Mouse (Mus musculus) bone marrow macrophage, adult 2 months (primary cell): ENCODE data around the gene Tbx2. TPM values are rescaled to one million over a fixed set of nuclear protein-coding genes. Genes with fewer than 3 reads are reported as not detected.

ENCODE experiments used
- H3K27ac ChIP-seq: 2 replicates; pipeline ENCODE4 v1.5.1; 2012; ENCODE audit warnings: low read depth, low read length; ENCODE audit not compliant: insufficient read depth
- H3K4me1 ChIP-seq: 2 replicates; pipeline ENCODE4 v1.6.1; 2012; ENCODE audit warnings: low read length; ENCODE audit not compliant: control insufficient read depth, insufficient read depth
- H3K4me3 ChIP-seq: 2 replicates; pipeline ENCODE4 v1.5.1; 2012; ENCODE audit warnings: mild to moderate bottlenecking, low read length, moderate library complexity; ENCODE audit not compliant: insufficient read depth
- CTCF ChIP-seq: IDR thresholded peaks from 2 replicates; pipeline ENCODE4 v1.5.1; 2012; ENCODE audit warnings: low read depth, mild to moderate bottlenecking, low read length, moderate library complexity
- POLR2A ChIP-seq: IDR thresholded peaks from 2 replicates; pipeline ENCODE4 v1.6.1; 2012; ENCODE audit warnings: mild to moderate bottlenecking, low read depth, low read length, borderline replicate concordance
- polyA plus RNA-seq: library from polyadenylated mRNA; stranded (reverse); fragments of >200 nt; gene quantifications from 2 replicates; pipeline ENCODE4 v1.2.4, GENCODE M21; 2012; ENCODE audit not compliant: missing spikeins, insufficient read depth, insufficient read length

The Tbx2 gene
- polyA plus RNA-seq, 1 experiment: 0.20 TPM

GRCm38 (mm10) chr11:85833081-85833521 is 750 bp downstream of the Tbx2 start:
- Histone ChIP-seq H3K4me3 (peak overlapping the region; percentile 49), H3K27ac (no peak overlapping the region), H3K4me1 (no peaks in the 10 kb centered on the region)
- TF ChIP-seq CTCF (no peak), POLR2A (no peak)

- TF ChIP-seq CTCF: no peak
- no peak for TF ChIP-seq POLR2A
- peak overlapping the region; percentile 49; the same call in 1 of the 2 replicates for H3K4me3 ChIP-seq
- no peaks in the 10 kb centered on the region for H3K4me1 ChIP-seq
- H3K27ac ChIP-seq: no peak overlapping the region
Measured at GRCm38 (mm10) chr11:85833761-85834385, 1.5 kb downstream of the Tbx2 start.

- H3K4me1 ChIP-seq: no peaks in the 10 kb centered on the region
- no peak overlapping the region for H3K4me3 ChIP-seq
- no peak overlapping the region for H3K27ac ChIP-seq
- no peak for TF ChIP-seq POLR2A
- TF ChIP-seq CTCF: no peak
Measured at GRCm38 (mm10) chr11:85834386-85834931, 2.1 kb downstream of the Tbx2 start.

GRCm38 (mm10) chr11:85835001-85835752 is 2.8 kb downstream of the Tbx2 start:
- no peaks in the 10 kb centered on the region for H3K4me1 ChIP-seq
- H3K27ac ChIP-seq: no peak overlapping the region
- TF ChIP-seq POLR2A (no peak), CTCF (no peak)
- no peak overlapping the region for H3K4me3 ChIP-seq

GRCm38 (mm10) chr11:85835753-85836522 is 3.6 kb downstream of the Tbx2 start:
- Histone ChIP-seq H3K4me1 (no peaks in the 10 kb centered on the region), H3K27ac (no peak overlapping the region), H3K4me3 (no peak overlapping the region)
- TF ChIP-seq POLR2A (no peak), CTCF (no peak)

GRCm38 (mm10) chr11:85836523-85837290 is 4.4 kb downstream of the Tbx2 start:
- TF ChIP-seq POLR2A (no peak), CTCF (no peak)
- H3K4me3 ChIP-seq: no peak overlapping the region
- H3K4me1 ChIP-seq: 0 out of 2 replicates have a peak, but pooled peaks cover 2% of the 10 kb centered on the region
- H3K27ac ChIP-seq: no peak overlapping the region

- Histone ChIP-seq H3K4me1 (0 out of 2 replicates have a peak, but pooled peaks cover 2% of the 10 kb centered on the region), H3K4me3 (no peak overlapping the region), H3K27ac (no peak overlapping the region)
- TF ChIP-seq CTCF: no peak
- TF ChIP-seq POLR2A: no peak
Measured at GRCm38 (mm10) chr11:85837291-85837647, 4.9 kb downstream of the Tbx2 start.

- no peak for TF ChIP-seq CTCF
- no peak for TF ChIP-seq POLR2A
- Histone ChIP-seq H3K27ac (no peak overlapping the region), H3K4me3 (0 out of 2 replicates have a peak overlapping the region, but pooled peaks have one; percentile 6), H3K4me1 (peaks cover 4% of the 10 kb centered on the region)
Measured at GRCm38 (mm10) chr11:85837648-85838423, 5.5 kb downstream of the Tbx2 start.
